Mouse (Mus musculus) stomach, embryonic 14.5 days (tissue): ENCODE results near the gene Mamdc4. TPM values are rescaled to one million over a fixed set of nuclear protein-coding genes. Genes with fewer than 3 reads are reported as not detected.

Experiments used
- ATAC-seq: fragments of 200-750 bp; cut with Nextera tagmentation; 2 replicates; pipeline ENCODE4 v1.8.0; 2017; ENCODE audit warnings: low read depth, moderate TSS enrichment; ENCODE audit not compliant: insufficient number of reproducible peaks, insufficient read depth, low FRiP score
- H3K27ac ChIP-seq: fragments of 300-500 bp; sonication (generic); 2 replicates; pipeline ENCODE4 v1.5.1; 2014; ENCODE audit warnings: mild to moderate bottlenecking, low read length, moderate library complexity, mixed read lengths
- H3K27me3 ChIP-seq: fragments of 300-500 bp; sonication (generic); 2 replicates; pipeline ENCODE4 v1.6.1; 2014; ENCODE audit warnings: low read length, control low read depth, mixed read lengths; ENCODE audit not compliant: control insufficient read depth, insufficient read depth
- H3K36me3 ChIP-seq: fragments of 300-500 bp; sonication (generic); 2 replicates; pipeline ENCODE4 v1.6.1; 2014; ENCODE audit warnings: mild to moderate bottlenecking, control low read depth, low read length, moderate library complexity, mixed read lengths; ENCODE audit not compliant: control insufficient read depth, insufficient read depth
- H3K4me1 ChIP-seq: fragments of 300-500 bp; sonication (generic); 2 replicates; pipeline ENCODE4 v1.6.1; 2014; ENCODE audit warnings: low read length, control low read depth, mixed read lengths; ENCODE audit not compliant: control insufficient read depth, insufficient read depth
- H3K4me2 ChIP-seq: fragments of 300-500 bp; sonication (generic); replicated peaks from 2 replicates; pipeline ENCODE4 v1.6.1; 2014; ENCODE audit warnings: low read depth, low read length, control low read depth
- H3K4me3 ChIP-seq: fragments of 300-500 bp; sonication (generic); 2 replicates; pipeline ENCODE4 v1.5.1; 2014; ENCODE audit warnings: low read depth, low read length, control low read depth
- H3K9ac ChIP-seq: fragments of 300-500 bp; sonication (generic); replicated peaks from 2 replicates; pipeline ENCODE4 v1.6.1; 2014; ENCODE audit warnings: low read depth, mild to moderate bottlenecking, control low read depth, low read length, moderate library complexity, mixed read lengths
- H3K9me3 ChIP-seq: fragments of 300-500 bp; sonication (generic); 2 replicates; pipeline ENCODE4 v1.6.1; 2016; ENCODE audit warnings: low read depth, low read length, control low read depth; ENCODE audit not compliant: control insufficient read depth
- WGBS: fragments of 180-500 bp; shearing (Covaris S2); extraction: QIAGEN DNeasy Blood & Tissue Kit; methylation state at CpG from one replicate; pipeline ENCODE4 v1.1.7; 2014; 5-methylcytosine and 5-hydroxymethylcytosine counted together
- polyA plus RNA-seq: library from polyadenylated mRNA; unstranded; fragments of >200 nt; fragmentation: Nextera tagmentation; extraction: Ambion mirVana; gene quantifications from 2 replicates; pipeline ENCODE4 v1.2.1, GENCODE M21; 2014

Gene Mamdc4
- polyA plus RNA-seq, result 3.6 and 5.5 TPM in 2 replicates

- Histone ChIP-seq H3K9me3 (no peaks in the 10 kb centered on the region), H3K9ac (peak within 1 kb of the TSS; percentile 45), H3K4me3 (peak within 1 kb of the TSS; percentile 55), H3K27ac (peak within 1 kb of the TSS; percentile 84), H3K4me2 (peak within 1 kb of the TSS; percentile 99), H3K4me1 (peaks cover 51% of the 10 kb centered on the region), H3K36me3 (peaks cover 13% of the 10 kb centered on the region; the same call in 1 of the 2 replicates), H3K27me3 (peaks cover 28% of the 10 kb centered on the region)
- under 1% methylated on average over 44 of the region's 45 CpGs for WGBS
- ATAC-seq, result peak; percentile 98
Observed at GRCm38 (mm10) chr2:25574579-25575431, at the start of gene Mamdc4, which contains the start of gene Phpt1. Gene Mamdc4, minus strand, starts transcription at chr2:25574845. Gene Phpt1, minus strand, starts transcription at chr2:25575224.

GRCm38 (mm10) chr2:25621229-25622200 lies 46.9 kb upstream of the Mamdc4 start, which contains the start of gene Tmem141:
Gene Tmem141, minus strand, starts transcription at chr2:25622005.
- peak; percentile 91 for ATAC-seq
- peak within 1 kb of the TSS; percentile 36; the same call in 1 of the 2 replicates for H3K9ac ChIP-seq
- H3K36me3 ChIP-seq, result no peaks in the 10 kb centered on the region
- 5% methylated on average over 34 of the region's 34 CpGs for WGBS
- H3K4me1 ChIP-seq, result peaks cover 4% of the 10 kb centered on the region; the same call in 1 of the 2 replicates
- peaks cover 12% of the 10 kb centered on the region; the same call in 1 of the 2 replicates for H3K27me3 ChIP-seq
- H3K27ac ChIP-seq, result peak within 1 kb of the TSS; percentile 39; the same call in 1 of the 2 replicates
- peak within 1 kb of the TSS; percentile 48 for H3K4me3 ChIP-seq
- peak within 1 kb of the TSS; percentile 76 for H3K4me2 ChIP-seq
- H3K9me3 ChIP-seq, result no peaks in the 10 kb centered on the region

GRCm38 (mm10) chr2:25620852-25621228 lies 46.2 kb upstream of the Mamdc4 start:
- H3K4me1 ChIP-seq, result peaks cover 10% of the 10 kb centered on the region; the same call in 1 of the 2 replicates
- no peaks in the 10 kb centered on the region for H3K36me3 ChIP-seq
- no peak for ATAC-seq
- H3K27me3 ChIP-seq, result peaks cover 18% of the 10 kb centered on the region; the same call in 1 of the 2 replicates
- no peak overlapping the region for H3K27ac ChIP-seq
- 81% methylated on average over 4 of the region's 4 CpGs for WGBS
- peak overlapping the region; percentile 76; the same call in 1 of the 2 replicates for H3K4me2 ChIP-seq
- no peak overlapping the region for H3K4me3 ChIP-seq
- no peaks in the 10 kb centered on the region for H3K9me3 ChIP-seq
- H3K9ac ChIP-seq, result no peak overlapping the region

GRCm38 (mm10) chr2:25620386-25620785 lies 45.7 kb upstream of the Mamdc4 start:
- Histone ChIP-seq H3K27ac (no peak overlapping the region), H3K27me3 (peaks cover 22% of the 10 kb centered on the region; the same call in 1 of the 2 replicates), H3K4me3 (no peak overlapping the region), H3K9me3 (no peaks in the 10 kb centered on the region), H3K4me2 (no peak overlapping the region), H3K36me3 (no peaks in the 10 kb centered on the region), H3K9ac (no peak overlapping the region), H3K4me1 (peaks cover 10% of the 10 kb centered on the region; the same call in 1 of the 2 replicates)
- WGBS, result 72% methylated on average over 6 of the region's 6 CpGs
- no peak for ATAC-seq

- WGBS, result 73% methylated on average over 3 of the region's 3 CpGs
- H3K4me2 ChIP-seq, result no peak within 1 kb of the TSS
- ATAC-seq, result no peak
Observed at GRCm38 (mm10) chr2:25617578-25617977, 42.9 kb upstream of the Mamdc4 start, which contains the start of gene Ccdc183. Gene Ccdc183, minus strand, starts transcription at chr2:25617678.

GRCm38 (mm10) chr2:25616398-25616797 lies 41.8 kb upstream of the Mamdc4 start:
- no peak overlapping the region for H3K27ac ChIP-seq
- H3K36me3 ChIP-seq, result no peaks in the 10 kb centered on the region
- WGBS, result 13% methylated on average over 22 of the region's 22 CpGs
- no peak overlapping the region for H3K9ac ChIP-seq
- peaks cover 10% of the 10 kb centered on the region; the same call in 1 of the 2 replicates for H3K4me1 ChIP-seq
- no peak for ATAC-seq
- peaks cover 22% of the 10 kb centered on the region; the same call in 1 of the 2 replicates for H3K27me3 ChIP-seq
- H3K4me3 ChIP-seq, result peak overlapping the region; percentile 11; the same call in 1 of the 2 replicates
- no peaks in the 10 kb centered on the region for H3K9me3 ChIP-seq
- H3K4me2 ChIP-seq, result peak overlapping the region; percentile 34

More at GRCm38 (mm10) chr2:25617578-25617977, 42.9 kb upstream of the Mamdc4 start, which contains the start of gene Ccdc183:
- Histone ChIP-seq H3K27ac (no peak within 1 kb of the TSS), H3K9ac (no peak within 1 kb of the TSS), H3K36me3 (no peaks in the 10 kb centered on the region), H3K9me3 (no peaks in the 10 kb centered on the region), H3K4me1 (peaks cover 10% of the 10 kb centered on the region; the same call in 1 of the 2 replicates), H3K27me3 (peaks cover 22% of the 10 kb centered on the region; the same call in 1 of the 2 replicates), H3K4me3 (peak within 1 kb of the TSS; percentile 11; the same call in 1 of the 2 replicates)

GRCm38 (mm10) chr2:25608671-25609070 lies 34.0 kb upstream of the Mamdc4 start:
- ATAC-seq, result no peak
- WGBS, result 60% methylated on average over 10 of the region's 10 CpGs
- peak overlapping the region; percentile 95; the same call in 1 of the 2 replicates for H3K27ac ChIP-seq
- 0 out of 2 replicates have a peak, but pooled peaks cover 2% of the 10 kb centered on the region for H3K27me3 ChIP-seq
- peak overlapping the region; percentile 72 for H3K4me2 ChIP-seq
- 0 out of 2 replicates have a peak overlapping the region, but pooled peaks have one; percentile 92 for H3K9ac ChIP-seq
- peak overlapping the region; percentile 99 for H3K4me3 ChIP-seq
- no peaks in the 10 kb centered on the region for H3K9me3 ChIP-seq
- H3K4me1 ChIP-seq, result peaks cover 17% of the 10 kb centered on the region
- H3K36me3 ChIP-seq, result no peaks in the 10 kb centered on the region
